Mouse (Mus musculus) kidney, adult 2 months (tissue): Measurements from ENCODE around the gene Dcdc2c.

ENCODE experiments used
- CTCF ChIP-seq: fragments of 200-500 bp; conservative IDR thresholded peaks from 2 replicates; pipeline ENCODE4 v1.5.1; 2011; ENCODE audit warnings: low read depth, mild to moderate bottlenecking, control low read depth, low read length, moderate library complexity, mixed read lengths; ENCODE audit not compliant: insufficient read depth, insufficient read length
- POLR2A ChIP-seq: fragments of 200-500 bp; IDR thresholded peaks from one replicate; pipeline ENCODE4 v1.6.1; 2011; ENCODE audit warnings: low read depth, low read length, control low read depth

DNA sequence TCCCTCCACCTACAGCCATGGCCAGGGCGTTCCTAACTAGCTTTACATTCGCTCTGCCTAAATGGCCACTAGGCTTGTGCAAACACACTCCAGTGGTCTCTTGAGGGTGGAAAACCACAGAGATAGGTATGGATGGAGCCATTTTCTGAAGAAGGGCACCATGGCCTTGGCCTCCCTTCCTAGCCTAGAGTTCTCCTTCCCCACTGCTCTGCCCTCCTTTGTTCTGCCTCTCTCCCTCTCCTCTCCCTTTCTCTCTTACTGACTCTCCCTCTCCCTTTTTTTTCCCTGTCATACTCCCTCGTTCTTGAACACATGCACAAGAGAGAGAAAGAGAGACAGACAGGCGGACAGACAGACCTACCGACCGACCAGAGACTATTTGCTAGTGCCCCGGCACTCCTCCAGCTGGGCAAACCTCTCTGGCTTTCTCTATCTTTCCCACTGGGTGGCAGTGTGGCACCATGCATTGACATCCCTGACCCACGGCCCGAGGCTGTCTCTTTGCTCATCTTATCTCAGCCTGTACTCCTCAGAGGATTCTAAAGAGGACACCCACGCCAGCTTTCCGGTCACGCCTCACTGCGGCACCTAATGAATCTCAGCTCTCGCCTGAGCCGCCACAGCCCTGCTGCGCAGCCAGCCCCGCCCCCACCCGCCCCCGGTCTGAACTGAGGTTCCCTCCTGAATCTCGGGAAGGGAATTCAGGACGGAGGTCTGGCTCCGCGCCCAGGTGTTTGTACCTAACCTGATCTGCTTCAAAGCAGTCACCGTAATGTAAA is 37.1 kb upstream of the Dcdc2c start:
- no peak for TF ChIP-seq POLR2A
- peak; percentile 93 for TF ChIP-seq CTCF
